Mouse (Mus musculus) myocyte (in vitro differentiated cells): ENCODE data around the gene Elavl2. TPM values are rescaled to one million over a fixed set of nuclear protein-coding genes. Genes with fewer than 3 reads are reported as not detected.

ENCODE experiments used
- H3K27me3 ChIP-seq: one replicate; pipeline ENCODE4 v1.6.1; 2011; ENCODE audit not compliant: control insufficient read depth, insufficient read depth, insufficient read length
- H3K36me3 ChIP-seq: one replicate; pipeline ENCODE4 v1.6.1; 2011; ENCODE audit not compliant: control insufficient read depth, insufficient read depth
- H3K4me2 ChIP-seq: one replicate; pipeline ENCODE4 v1.6.1; 2011; ENCODE audit warnings: low read depth, control low read depth
- H3K4me3 ChIP-seq: one replicate; pipeline ENCODE4 v1.5.1; 2011; ENCODE audit warnings: mild to moderate bottlenecking, control low read depth, moderate library complexity
- H3K79me2 ChIP-seq: one replicate; pipeline ENCODE4 v1.6.1; 2011; ENCODE audit not compliant: control insufficient read depth, insufficient read depth
- H3ac ChIP-seq: one replicate; pipeline ENCODE4 v1.6.1; 2011; ENCODE audit not compliant: control insufficient read depth, insufficient read length
- CEBPB ChIP-seq: IDR thresholded peaks from 2 replicates; pipeline ENCODE4 v1.6.1; 2011; ENCODE audit warnings: mild to moderate bottlenecking, moderate library complexity; ENCODE audit not compliant: poor library complexity, insufficient read depth, severe bottlenecking
- E2F4 ChIP-seq: IDR thresholded peaks from one replicate; pipeline ENCODE4 v1.6.1; 2011; ENCODE audit warnings: mild to moderate bottlenecking, control low read depth, moderate library complexity; ENCODE audit not compliant: insufficient read depth
- MAX ChIP-seq: IDR thresholded peaks from one replicate; pipeline ENCODE4 v1.6.1; 2011; ENCODE audit warnings: low read depth, mild to moderate bottlenecking, control low read depth
- MYOD1 ChIP-seq, 3 experiments: IDR thresholded peaks; one replicate each; pipeline ENCODE4 v1.6.1; 2011; ENCODE audit warnings: control low read depth in 2 of 3, low read depth in 2 of 3, mild to moderate bottlenecking in 2 of 3, moderate library complexity in 1 of 3; ENCODE audit not compliant: insufficient read length in 2 of 3, control insufficient read depth in 1 of 3
- MYOG ChIP-seq, 3 experiments: IDR thresholded peaks; one replicate each; pipeline ENCODE4 v1.6.1; 2011; ENCODE audit warnings: control low read depth in 2 of 3, low read depth in 2 of 3, mild to moderate bottlenecking in 2 of 3; ENCODE audit not compliant: insufficient read length in 2 of 3, control insufficient read depth in 1 of 3, insufficient read depth in 1 of 3
- POLR2A ChIP-seq: IDR thresholded peaks from one replicate; pipeline ENCODE4 v1.6.1; 2011; ENCODE audit warnings: low read depth, mild to moderate bottlenecking, control low read depth, moderate library complexity; ENCODE audit not compliant: insufficient read length
- POLR2AphosphoS2 ChIP-seq: IDR thresholded peaks from one replicate; pipeline ENCODE4 v1.6.1; 2011; ENCODE audit warnings: low read depth, control low read depth; ENCODE audit not compliant: insufficient read length
- REST ChIP-seq: IDR thresholded peaks from one replicate; pipeline ENCODE4 v1.6.1; 2011; ENCODE audit warnings: mild to moderate bottlenecking, control low read depth, moderate library complexity; ENCODE audit not compliant: insufficient read depth, insufficient read length
- SRF ChIP-seq: IDR thresholded peaks from one replicate; pipeline ENCODE4 v1.6.1; 2011; ENCODE audit warnings: low read depth; ENCODE audit not compliant: control insufficient read depth, insufficient read length
- TCF12 ChIP-seq: IDR thresholded peaks from one replicate; pipeline ENCODE4 v1.6.1; 2011; ENCODE audit warnings: mild to moderate bottlenecking, control low read depth; ENCODE audit not compliant: poor library complexity, insufficient read depth, severe bottlenecking
- TCF3 ChIP-seq: IDR thresholded peaks from one replicate; pipeline ENCODE4 v1.6.1; 2011; ENCODE audit warnings: low read depth, control low read depth; ENCODE audit not compliant: insufficient read length
- USF1 ChIP-seq: IDR thresholded peaks from one replicate; pipeline ENCODE4 v1.6.1; 2011; ENCODE audit warnings: low read depth, mild to moderate bottlenecking, control low read depth, moderate library complexity
- polyA plus RNA-seq: library from polyadenylated mRNA; unstranded; fragments of >200 nt; fragmentation: generic; extraction: Trizol; gene quantifications from one replicate; pipeline ENCODE4 v1.2.1, GENCODE M21; 2012; ENCODE audit warnings: missing spikeins

Elavl2 gene
- polyA plus RNA-seq, 1 experiment: 0.12 TPM

- TF ChIP-seq MYOG (IDR thresholded peaks at IDR 0.05; ENCODE audit: control insufficient read depth in 1 of 3, insufficient read depth in 1 of 3, insufficient read length in 2 of 3, low read depth in 2 of 3): no peak
- no peak for TF ChIP-seq REST
- TF ChIP-seq TCF3: no peak
- TF ChIP-seq SRF: no peak
- TF ChIP-seq MYOD1 (IDR thresholded peaks at IDR 0.05; ENCODE audit: control insufficient read depth in 1 of 3, insufficient read length in 2 of 3, low read depth in 2 of 3): no peak
- TF ChIP-seq TCF12: no peak
- TF ChIP-seq MAX: no peak
- TF ChIP-seq POLR2A: no peak
- no peak for TF ChIP-seq POLR2AphosphoS2
- no peak for TF ChIP-seq E2F4
- no peak for TF ChIP-seq USF1
- no peak for TF ChIP-seq CEBPB
- Histone ChIP-seq H3ac (no peak overlapping the region), H3K4me2 (no peak overlapping the region), H3K27me3 (no peaks in the 10 kb centered on the region), H3K36me3 (no peaks in the 10 kb centered on the region), H3K79me2 (no peaks in the 10 kb centered on the region), H3K4me3 (no peak overlapping the region)
Observed at GRCm38 (mm10) chr4:91291526-91291925, 109.1 kb downstream of the Elavl2 start.

GRCm38 (mm10) chr4:91290373-91290772 lies 110.2 kb downstream of the Elavl2 start:
- no peaks in the 10 kb centered on the region for H3K36me3 ChIP-seq
- no peak overlapping the region for H3K4me3 ChIP-seq
- no peaks in the 10 kb centered on the region for H3K27me3 ChIP-seq
- H3ac ChIP-seq: no peak overlapping the region
- TF ChIP-seq CEBPB: no peak
- TF ChIP-seq MAX: no peak
- no peak for TF ChIP-seq SRF
- no peak for TF ChIP-seq TCF3
- TF ChIP-seq REST: no peak
- TF ChIP-seq USF1: no peak
- TF ChIP-seq MYOG (IDR thresholded peaks at IDR 0.05; ENCODE audit: control insufficient read depth in 1 of 3, insufficient read depth in 1 of 3, insufficient read length in 2 of 3, low read depth in 2 of 3): peak in 1 of 3 experiments; percentile 40
- TF ChIP-seq TCF12: no peak
- no peak for TF ChIP-seq POLR2AphosphoS2
- TF ChIP-seq MYOD1 (IDR thresholded peaks at IDR 0.05; ENCODE audit: control insufficient read depth in 1 of 3, insufficient read length in 2 of 3, low read depth in 2 of 3): peak in 2 of 3 experiments; percentile 15 to 44
- no peak for TF ChIP-seq E2F4
- TF ChIP-seq POLR2A: no peak
- no peaks in the 10 kb centered on the region for H3K79me2 ChIP-seq
- H3K4me2 ChIP-seq: no peak overlapping the region

- no peak overlapping the region for H3ac ChIP-seq
- H3K4me2 ChIP-seq: no peak overlapping the region
- no peaks in the 10 kb centered on the region for H3K27me3 ChIP-seq
- no peaks in the 10 kb centered on the region for H3K36me3 ChIP-seq
- TF ChIP-seq MAX (no peak), MYOD1 (IDR thresholded peaks at IDR 0.05; ENCODE audit: control insufficient read depth in 1 of 3, insufficient read length in 2 of 3, low read depth in 2 of 3) (no peak), SRF (no peak), POLR2AphosphoS2 (no peak), TCF12 (no peak), USF1 (no peak), TCF3 (no peak), MYOG (IDR thresholded peaks at IDR 0.05; ENCODE audit: control insufficient read depth in 1 of 3, insufficient read depth in 1 of 3, insufficient read length in 2 of 3, low read depth in 2 of 3) (no peak), E2F4 (no peak), POLR2A (no peak), CEBPB (no peak), REST (no peak)
- H3K4me3 ChIP-seq: no peak overlapping the region
- no peaks in the 10 kb centered on the region for H3K79me2 ChIP-seq
Observed at GRCm38 (mm10) chr4:91289151-91289550, 111.4 kb downstream of the Elavl2 start.

- H3K36me3 ChIP-seq: no peaks in the 10 kb centered on the region
- H3K79me2 ChIP-seq: no peaks in the 10 kb centered on the region
- H3K4me2 ChIP-seq: no peak overlapping the region
- H3K4me3 ChIP-seq: no peak overlapping the region
- H3K27me3 ChIP-seq: no peaks in the 10 kb centered on the region
- TF ChIP-seq E2F4: no peak
- TF ChIP-seq CEBPB: no peak
- H3ac ChIP-seq: no peak overlapping the region
Observed at GRCm38 (mm10) chr4:91268390-91268789, 132.2 kb downstream of the Elavl2 start.

GRCm38 (mm10) chr4:91263733-91264440 lies 136.7 kb downstream of the Elavl2 start:
- Histone ChIP-seq H3K4me2 (no peak overlapping the region), H3K36me3 (no peaks in the 10 kb centered on the region), H3K27me3 (no peaks in the 10 kb centered on the region), H3K79me2 (no peaks in the 10 kb centered on the region), H3ac (no peak overlapping the region), H3K4me3 (no peak overlapping the region)
- TF ChIP-seq MAX (no peak), MYOG (IDR thresholded peaks at IDR 0.05; ENCODE audit: control insufficient read depth in 1 of 3, insufficient read depth in 1 of 3, insufficient read length in 2 of 3, low read depth in 2 of 3) (no peak), SRF (no peak), REST (no peak), USF1 (no peak), POLR2A (no peak), CEBPB (no peak), TCF12 (no peak), TCF3 (no peak), POLR2AphosphoS2 (no peak), MYOD1 (IDR thresholded peaks at IDR 0.05; ENCODE audit: control insufficient read depth in 1 of 3, insufficient read length in 2 of 3, low read depth in 2 of 3) (no peak), E2F4 (no peak)
